Mouse (Mus musculus) thymus, postnatal 10 days (tissue): ENCODE results near the gene Wif1.
A peak's percentile ranks its signal among the peaks of the same experiment; 100 is the strongest.

ENCODE experiments used
- DNase-seq, 2 experiments: peaks; one replicate each; pipeline ENCODE4 v3.0.0; 2021; ENCODE audit warnings: low spot score in 2 of 2

The Wif1 gene

DNA sequence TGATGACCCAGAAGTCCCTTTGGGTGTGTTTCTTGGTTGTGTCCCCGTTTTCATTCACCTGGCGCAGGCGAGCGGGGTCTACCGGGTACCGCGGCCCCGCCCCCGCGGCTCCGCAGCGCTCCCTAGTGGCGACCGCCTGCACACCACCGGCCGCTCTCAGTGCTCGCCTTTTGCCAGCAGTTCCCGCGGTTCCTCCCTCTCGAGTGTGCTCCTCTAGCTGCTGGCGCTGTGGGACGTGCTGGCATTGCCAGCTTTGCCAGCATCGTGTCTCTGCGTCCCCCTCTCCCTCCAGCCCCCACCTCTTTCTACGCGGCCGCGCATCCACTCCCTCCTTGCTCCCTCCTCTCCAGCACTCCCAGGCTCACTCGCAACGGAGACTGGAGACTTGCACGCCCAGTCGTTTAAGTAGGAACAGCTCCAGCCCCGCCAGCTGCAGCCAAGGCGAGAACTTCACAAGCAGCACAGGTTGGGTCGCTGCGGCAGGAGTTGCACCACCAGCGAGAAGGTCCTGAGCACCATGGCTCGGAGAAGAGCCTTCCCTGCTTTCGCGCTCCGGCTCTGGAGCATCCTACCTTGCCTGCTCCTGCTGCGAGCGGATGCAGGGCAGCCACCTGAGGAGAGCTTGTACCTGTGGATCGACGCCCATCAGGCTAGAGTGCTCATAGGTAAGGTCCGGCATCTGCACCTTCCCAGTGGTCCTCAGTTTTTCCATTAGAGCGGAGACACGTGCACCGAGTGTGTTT, at the start of gene Wif1:
Gene Wif1 (plus strand): TSS at position 135 of the 743 bp plus-strand sequence.
- peak; percentile 18 to 84 for DNase-seq

DNA sequence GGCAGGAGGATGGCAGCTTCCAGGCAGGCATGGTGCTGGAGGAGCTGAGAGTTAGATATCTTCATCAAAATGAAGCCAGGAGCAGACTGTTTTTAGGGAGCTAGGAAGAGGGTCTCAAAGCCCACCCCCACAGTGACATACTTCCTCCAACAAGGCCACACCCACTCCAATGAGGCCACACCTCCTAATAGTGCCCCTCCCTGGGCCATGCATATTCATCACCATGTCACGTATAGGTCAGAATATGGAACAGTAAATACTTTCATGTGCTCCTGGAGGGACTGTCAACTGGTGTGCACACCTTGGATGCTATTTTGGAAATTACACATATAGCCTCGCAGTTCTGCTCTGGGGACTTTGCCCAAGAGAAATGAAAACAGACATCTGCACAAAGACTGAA, 31.6 kb upstream of the Wif1 start:
- no peak for DNase-seq

DNA sequence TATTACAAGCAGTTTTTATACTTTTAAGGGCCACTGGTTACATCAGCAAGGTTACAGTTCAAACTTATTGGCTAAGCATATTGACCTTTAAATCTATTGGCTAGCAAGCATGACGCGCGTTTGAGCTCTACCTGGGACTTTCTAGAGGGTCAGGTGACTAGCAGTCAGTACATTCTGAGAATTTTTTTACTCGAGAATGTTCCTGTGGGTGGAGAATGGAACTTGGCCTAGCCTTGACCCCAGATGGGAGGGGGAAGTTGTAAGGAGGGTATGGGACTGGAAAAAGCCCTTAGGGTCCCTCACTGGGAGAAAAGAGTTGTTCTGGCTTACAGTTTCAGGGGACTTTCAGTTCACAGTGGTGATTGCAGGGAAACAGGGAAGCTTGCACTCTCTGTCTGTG, 22.3 kb upstream of the Wif1 start:
- DNase-seq = no peak

DNA sequence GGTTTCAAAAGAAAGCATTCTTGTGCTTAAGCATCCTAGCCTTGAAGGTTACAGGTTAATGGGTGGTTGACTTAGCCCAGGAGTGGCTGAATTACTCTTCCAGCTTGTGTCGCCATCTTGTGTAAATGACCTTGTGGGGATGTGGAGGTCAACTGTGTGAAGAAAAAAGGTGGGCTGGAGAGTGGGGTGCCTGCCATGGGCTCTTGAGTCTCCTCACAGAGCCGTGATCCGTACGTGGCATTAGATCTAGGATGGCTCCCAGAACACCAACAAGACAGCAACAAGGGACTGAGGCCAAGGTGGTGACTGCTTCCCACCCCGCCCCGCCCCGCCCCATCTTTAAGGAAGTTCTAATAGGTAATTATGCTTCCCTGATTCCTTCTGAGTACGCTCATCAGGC, 17.5 kb upstream of the Wif1 start:
- no peak for DNase-seq

DNA sequence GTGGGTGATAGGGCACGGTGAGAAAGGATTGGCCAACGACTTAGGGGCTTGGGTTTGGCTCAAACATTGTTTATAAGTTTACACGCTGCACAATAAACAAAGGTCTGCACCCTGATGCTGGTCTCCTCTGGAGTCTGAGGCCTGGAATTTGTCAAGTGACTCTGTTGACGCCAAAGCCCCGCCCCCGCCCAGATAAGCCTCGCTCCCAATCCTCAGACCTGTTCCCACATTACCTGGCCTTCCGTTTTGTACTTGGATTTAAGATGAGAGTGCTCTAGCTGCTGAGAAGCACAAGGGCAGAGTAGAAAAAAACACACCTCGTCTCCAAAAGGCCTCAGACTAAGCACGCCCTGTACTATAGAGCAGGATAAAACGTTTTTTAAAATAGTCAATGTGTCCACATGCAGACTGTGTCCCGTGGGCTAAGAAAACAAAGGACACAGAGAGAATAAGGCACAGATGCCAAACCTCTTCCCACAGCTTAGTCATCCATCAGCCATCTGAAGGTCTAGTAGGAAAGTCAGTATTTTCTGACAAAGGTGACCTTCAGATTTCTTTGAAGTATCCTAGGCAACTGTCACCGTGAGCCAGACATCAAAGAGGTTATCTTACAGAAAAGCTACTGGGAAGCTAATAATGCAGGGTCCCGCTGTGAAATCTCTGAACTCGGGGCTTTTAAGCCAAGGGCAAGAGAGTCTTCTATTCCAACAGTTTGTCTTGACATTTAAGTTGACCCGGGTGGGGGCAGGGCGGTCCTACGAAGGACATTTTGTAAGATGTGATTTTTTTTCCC, 16.9 kb upstream of the Wif1 start:
- DNase-seq = no peak

DNA sequence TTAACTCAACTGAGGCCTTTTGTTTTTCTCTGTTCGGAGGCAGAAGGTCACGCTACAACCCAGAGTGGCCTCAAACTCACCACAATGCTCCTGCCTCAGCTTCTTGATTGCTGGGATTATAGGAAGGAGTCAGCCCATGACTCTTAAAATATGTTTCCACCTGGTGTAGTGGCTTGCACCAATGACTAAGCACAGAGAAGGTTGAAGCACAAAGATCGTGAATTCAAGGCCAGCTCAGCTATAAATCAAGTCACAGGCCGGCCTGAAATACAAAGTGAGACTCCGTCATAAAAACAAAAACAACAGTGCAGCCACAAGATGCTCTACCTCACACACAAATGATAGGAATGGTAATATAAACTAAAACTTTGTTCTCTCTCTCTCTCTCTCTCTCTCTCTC, 10.8 kb upstream of the Wif1 start:
- no peak for DNase-seq

DNA sequence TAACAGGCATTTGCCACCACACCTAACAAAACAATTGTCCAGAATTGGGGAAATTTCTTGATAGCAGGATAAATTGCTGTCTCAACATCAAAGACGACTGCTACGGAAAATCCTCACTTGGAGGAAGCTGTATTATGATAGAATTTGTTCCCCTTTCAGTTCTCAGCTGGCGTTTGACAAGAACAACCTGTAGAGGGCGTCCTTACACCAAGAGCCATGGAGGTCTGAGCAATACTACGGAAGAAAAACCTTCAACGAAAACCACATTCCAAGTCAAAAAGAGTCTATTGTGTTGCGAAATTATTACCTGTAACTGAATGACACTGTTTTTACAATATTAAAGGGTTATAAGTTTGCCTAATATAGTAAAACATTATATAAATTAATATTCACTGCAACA, 2.0 kb upstream of the Wif1 start:
- DNase-seq = peak in 1 of 2 experiments; percentile 13

DNA sequence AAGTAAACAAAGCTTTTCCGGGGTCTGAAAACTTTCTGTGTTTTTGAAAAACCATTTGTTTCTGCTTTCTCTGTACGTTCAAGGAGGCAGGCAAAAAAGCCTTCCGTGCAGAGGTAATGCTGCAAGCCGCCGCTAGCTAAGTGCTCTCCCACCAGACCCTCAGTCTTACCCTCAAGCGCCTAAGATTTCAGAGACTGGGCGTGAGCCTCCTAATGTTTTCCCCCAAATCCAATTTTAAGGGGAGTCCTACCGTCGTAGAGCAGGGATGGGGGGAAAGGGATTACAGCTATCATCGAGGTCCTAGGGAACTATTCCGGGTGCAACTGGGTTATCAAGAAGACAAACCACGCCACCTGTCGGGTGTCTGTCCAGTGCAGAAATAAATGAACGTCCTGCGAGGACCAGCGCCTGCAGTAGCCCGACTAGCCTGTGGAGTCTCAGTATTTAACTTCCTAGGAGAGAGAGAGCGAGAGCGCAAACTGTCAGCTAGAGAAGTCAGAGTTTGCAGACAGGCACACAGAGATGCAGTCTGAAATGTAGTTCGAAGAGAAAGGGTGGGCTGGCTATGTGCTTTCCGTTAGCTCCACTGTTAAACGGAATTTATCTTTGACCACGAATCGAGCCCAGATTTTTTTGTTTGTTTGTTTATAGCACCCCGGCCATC, 500 bp upstream of the Wif1 start:
- DNase-seq = peak; percentile 7 to 14

DNA sequence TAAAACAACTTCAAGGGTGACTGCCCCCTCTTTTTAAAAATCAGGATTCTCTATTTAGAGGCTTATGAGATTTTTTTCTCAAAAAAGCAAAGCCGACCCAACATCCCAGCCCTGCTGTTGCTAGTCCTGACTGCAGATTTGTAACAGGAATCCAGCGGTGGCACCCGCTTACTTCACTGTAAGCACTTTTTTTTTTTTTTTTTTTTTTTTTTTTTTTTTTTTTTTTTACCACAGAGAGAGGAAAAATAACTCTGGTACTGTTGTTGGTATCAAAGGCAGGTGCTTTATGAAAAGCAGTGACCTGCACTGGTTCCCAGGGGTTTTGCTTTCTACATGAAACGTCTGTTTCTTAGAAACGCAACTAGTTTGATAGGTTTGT, 798 bp downstream of the Wif1 start:
- no peak for DNase-seq

DNA sequence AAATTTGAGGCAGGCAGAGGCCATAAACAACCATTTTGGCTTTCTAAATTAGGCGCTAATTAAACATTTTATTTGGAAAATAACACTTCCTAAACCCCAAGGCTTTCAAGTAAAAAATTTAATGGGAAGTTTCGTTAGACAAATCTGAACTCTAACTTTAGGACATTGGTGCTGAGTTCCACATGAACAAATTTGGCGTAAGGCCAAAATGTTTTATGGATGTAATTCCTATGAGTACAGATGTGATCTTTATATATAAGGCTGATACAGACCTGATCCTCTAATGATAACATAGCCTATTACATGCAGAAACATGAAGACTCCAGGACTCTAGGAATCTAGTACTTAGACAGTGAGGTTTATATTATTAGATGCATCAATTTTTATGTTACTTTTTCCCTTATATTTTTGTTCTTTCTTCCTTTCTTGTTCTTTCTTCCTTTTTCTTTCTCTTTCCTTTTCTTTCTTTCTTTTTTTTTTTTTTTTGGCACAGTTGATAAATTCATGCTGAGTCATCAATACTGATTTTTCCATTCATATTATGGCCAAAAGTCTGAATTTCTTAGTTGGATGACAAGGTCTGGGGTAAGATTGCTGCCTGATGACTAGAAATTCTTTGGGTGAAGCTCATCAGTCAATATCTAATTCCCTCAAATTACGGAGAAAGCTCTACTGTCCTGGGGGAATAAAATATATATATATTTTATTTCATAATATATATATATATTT, 5.0 kb downstream of the Wif1 start:
- no peak for DNase-seq

DNA sequence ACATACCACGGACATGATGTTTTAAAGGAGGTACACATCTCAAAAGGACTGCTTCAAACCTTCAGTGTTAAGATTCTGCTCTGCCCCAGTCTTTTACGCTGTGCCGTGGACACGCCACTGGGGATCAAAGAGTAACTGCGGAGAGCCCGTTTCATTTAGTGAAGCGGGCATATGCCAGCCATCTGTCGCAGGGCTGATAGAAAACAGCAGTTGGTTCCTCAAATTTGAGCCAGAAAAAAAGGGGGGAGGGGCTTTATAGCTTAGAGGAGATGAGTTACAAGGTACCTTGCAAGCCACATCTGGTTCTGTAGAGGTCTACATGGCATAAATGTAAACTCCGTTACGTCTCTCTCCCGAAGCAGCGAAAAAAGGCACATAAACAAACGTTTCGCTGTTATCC, 7.2 kb downstream of the Wif1 start:
- DNase-seq = no peak

DNA sequence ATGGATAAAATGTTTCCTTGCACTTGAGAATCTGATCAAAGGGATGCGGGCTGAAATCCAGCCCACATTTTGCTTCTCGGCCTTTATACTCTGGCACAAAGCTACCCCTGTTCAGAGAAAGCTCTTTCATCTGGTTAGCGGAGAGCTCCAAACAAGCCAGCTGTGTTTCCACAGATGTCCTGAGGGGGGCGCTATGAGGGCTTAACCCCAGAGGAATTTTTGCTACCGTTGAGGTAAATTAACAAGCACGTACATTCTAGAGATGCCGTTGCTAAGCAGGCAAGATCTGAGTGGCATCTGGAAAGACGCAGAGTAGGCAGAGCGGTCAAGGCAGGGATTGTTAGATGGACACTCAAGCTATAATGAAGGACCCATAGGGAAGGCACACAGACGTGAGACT, 13.7 kb downstream of the Wif1 start:
- DNase-seq = no peak

DNA sequence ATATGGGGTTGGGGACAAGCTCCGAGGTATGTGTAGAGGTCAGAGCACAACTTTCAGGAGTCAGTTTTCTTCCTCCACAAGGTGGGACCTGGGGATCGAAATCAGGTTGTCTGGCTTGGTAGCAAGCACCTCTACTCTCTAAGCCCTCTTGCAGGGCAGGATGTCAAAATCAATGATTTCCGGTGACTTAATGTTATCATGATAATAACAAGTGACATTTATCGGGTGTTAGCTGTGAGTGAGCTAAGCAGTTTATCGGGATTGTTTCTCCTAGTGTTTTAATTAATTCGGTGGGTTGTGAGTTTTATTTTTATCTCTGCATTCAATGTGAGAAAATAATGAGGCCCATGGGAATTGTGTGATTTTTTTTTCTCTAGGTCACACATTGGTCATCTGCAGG, 18.3 kb downstream of the Wif1 start:
- DNase-seq = no peak

DNA sequence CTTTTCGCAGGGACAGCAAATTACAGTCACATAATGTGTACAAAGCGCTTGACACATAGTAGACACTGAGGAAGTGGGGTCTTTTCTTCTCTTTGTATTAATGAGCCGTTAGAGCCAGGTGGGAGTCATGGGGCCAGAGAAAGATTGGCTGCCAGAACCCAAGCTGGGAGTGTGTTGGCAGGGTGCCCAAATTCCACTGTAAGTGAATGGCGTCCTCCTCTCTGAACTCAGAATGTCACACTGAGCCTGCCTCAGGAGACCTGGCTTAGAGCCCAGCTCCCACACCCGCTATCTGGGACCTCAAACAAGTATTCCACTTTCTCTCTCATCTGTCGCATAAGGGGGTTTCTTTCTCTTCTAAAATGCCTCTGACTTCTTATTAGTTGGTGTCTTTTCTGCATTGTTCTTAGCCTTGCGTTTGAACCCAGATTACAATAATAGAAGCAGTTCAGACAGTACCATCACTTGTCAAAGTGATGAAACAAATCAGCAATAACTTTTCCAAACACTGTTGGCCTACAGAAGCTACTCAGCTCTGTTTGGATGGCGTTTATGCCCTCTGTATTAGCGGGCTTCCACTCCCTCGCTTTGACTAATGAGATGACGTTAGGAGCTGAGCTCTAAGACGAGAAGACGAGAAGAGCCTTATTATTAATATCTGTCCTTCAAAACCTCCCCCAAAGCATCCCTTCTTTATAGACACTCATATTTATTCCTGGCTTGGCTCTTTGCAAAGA, 21.9 kb downstream of the Wif1 start:
- no peak for DNase-seq

DNA sequence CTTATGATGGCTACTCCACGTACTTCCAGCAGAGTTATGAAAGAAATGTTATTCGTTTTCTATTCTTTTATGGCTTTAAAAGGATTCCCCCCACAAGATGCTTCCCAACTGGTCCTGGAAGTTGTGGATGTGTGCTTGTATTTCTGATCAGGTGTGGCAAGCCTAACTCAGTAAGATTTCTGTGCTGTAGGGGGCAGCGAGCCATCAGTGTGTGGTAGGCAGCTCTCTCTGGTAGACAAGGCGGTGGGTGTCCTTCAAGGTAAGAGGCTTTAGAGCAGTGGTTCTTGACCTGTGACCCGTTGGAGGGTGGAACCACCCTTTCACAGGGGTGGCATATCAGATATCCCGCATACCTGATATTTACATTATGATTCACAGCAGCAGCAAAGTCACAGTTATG, 23.1 kb downstream of the Wif1 start:
- no peak for DNase-seq

DNA sequence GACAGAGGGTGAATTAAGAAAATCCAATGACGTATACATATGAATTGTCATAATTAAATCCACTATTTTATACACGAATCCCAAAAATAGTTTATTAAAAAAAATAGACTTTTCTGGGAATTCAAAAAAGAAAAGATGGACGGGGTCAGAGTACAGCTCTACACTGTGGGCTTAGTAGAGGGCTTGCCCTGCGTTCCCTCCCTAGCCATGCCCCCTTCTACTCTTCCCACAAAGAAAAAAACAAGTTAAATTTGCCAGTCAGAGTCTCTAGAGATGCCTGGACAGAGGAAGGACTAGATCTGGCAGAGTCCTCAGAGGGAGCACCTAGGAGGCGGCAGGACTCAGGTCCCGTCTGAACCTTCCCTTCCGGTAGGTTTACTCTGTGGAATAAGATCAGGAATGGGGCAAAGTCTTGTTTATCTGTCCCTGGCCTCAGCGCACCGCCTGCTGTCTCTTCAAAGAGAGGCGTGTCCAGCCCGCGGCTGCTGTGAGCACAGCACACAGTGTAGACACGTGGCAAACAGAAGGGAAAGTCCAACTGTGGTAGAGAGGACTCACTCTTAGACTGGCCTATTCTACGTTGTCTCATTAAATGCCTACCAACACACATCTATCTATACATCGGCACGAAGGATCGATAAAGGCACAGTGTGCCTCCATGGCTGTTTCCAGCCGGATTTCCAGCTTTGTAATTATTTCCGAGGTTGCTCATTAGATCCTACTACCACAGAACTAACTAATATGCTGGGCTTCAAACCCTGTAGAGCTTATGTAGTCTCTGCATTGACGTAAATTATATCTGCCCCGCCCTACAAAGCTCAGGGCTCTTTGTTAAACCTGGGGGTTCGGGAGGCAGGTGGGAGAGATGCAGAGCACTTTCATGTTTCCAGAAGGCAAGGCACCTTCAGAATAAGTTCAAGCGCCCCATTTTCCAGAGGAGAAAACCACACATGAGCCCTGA, 25.6 kb downstream of the Wif1 start:
- no peak for DNase-seq

DNA sequence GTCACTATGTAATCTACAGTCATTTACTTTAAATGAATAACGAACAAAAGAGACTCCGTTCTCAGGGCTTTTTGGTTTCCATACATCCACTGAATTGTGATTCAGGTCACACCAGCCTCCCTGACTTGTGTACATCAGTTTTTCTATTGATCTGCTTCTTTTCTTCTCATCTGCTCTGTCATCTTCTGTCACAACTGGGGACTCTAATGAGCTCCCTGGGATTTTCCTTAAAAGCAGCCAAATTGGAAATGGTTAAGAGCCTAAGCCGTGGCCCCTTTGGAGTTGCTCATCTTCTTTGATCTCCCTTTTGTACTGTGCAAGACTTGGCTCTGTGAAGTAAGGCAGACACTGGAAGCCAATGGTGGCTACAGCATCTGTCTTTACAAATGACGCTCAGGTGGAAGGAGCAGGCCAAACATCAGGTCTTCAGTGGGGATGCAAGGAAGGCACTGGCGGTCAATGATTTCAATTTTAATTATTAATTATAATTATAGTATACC, 27.6 kb downstream of the Wif1 start:
- DNase-seq = no peak

DNA sequence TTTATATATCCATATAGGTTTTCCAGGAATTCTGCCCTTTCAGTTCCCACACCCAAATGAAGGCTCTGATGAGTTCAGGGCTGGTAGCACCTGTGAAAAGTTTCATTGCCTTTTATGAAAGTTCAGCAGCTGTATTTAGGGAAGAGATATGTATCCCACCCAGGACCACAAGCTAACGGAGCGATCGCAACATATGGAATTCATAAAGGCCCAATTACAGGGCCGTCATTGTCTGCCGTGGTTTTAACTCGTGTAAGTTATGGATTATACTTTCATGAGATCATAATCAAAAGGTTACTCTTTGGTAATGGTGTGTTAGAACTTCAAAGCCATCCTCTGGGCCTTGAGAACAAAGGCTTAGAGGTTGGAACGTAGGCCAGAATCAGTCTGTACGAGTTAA, 28.9 kb downstream of the Wif1 start:
- no peak for DNase-seq

DNA sequence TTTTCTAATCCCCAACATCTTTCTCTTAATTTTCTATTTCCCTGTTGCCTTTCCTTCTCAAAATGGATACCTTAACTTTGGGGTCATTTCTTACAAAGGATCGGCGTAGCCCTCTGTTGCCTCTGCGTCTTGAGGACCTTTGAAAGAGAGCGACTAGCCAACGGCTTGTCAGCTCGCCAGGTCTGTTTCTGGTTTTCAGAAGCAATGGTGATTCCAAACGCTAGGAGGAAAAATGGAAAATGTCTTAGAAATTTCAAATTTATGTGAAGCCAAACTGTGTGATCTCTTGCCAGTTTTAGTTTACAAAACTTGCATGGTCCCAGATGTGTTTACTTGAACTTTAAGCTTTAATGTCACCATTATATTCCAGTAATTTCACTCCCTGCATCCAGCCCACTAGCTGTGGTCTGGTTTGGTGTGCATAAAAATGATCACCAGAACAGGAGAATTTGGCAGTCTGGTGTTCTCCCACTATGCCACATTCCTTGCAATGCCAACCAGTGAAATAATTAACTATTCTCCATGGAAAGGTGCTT, 33.7 kb downstream of the Wif1 start:
- DNase-seq = no peak

DNA sequence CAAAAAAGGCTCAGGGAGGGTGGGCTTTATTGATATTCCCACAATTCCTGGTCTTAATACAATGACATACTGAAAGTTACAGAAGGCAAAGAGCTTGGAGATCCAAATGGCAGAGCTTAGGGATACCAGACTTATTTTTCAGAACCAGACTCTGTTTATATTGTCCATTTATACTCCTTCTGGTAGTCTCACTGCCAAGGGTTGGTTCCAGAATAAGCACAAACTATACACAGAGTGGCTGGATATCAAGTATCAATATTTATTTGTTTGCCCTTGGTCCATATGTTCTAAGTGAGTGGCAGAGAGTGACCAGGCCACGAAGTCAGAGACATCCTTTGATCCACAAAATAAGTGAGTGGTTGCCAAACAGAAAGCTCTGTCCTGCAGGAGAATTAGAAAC, 34.2 kb downstream of the Wif1 start:
- no peak for DNase-seq
